Mouse (Mus musculus) lung, postnatal 36 days (tissue): ENCODE measurements around the gene Myt1l.

Experiments
- DNase-seq: peaks from one replicate; pipeline ENCODE4 v3.0.0; 2022; ENCODE audit warnings: mixed read lengths

Gene Myt1l

DNA sequence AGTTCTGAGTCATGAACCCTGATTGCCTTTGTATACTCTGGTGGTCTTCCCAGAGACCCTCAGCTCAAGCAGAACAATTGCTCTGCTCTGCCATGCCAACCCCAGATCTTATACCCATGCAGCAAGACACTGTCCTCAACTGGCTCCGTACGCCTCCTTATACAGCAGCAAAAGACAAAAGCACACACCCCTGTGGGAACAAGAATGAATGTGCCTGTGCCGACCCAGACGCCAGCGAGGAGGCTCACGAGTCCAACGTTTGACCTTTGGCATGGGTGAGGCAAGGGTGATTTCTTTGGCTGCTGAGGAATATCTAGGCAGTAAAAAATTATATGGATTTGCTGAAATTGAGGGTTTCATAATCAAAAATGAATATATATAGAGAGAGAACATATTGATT is 143.8 kb downstream of the Myt1l start:
- DNase-seq, result no peak

DNA sequence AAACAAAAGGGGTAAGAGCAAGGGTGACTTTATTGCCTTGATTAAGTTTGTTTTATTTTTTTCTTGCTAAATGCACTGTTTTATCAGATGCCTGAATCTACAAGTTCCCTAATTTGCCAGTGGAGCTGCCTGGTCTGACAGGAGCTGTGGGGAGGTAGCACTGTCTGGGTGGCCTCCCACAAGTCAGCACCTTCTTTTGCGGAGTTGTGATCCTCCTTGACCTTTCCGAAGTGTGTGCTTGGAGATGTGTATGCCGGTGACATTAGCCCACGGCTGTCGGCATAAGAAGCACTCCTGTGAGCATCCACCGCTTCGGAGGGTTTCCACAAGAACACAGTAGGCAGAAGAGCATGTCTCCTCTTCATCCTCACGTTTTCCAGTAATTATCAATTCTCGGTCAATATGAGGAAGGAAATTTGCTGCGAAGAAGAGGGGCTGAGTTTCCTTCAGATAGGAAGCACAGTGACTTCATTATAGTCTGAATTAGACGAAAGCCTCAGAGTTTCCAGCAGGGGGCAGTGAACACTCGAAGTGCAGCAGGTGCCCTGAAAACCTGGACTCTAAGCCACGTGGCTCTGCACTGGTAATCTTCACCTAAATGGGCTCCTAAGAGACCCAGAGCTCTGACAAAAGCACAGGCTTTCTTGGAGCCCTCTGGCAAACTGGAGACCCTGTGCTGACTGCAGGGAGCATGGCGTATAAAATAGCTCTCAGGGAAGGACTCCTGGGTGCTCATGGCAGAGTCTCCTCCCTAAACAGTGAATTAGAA is 147.6 kb downstream of the Myt1l start:
- peak; percentile 64 for DNase-seq

DNA sequence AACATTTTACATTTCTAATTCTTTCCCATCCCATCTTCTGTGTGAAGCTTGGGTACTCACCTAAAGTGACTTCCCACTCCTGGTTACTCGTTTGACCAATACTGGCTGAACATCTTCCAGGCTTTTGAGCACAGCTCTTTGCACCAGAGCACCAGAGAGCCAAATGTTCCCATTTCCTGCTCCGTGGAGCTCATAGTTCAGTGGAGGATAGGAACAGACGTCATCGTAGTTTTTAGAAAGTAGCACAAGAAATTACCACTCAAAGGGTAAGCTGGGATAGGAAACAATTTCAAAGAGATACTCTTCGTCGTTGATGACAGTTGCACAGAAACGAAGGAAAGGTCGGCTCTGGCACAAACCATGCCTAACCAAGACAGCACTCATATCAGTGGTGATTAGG is 154.2 kb downstream of the Myt1l start:
- DNase-seq, result no peak

DNA sequence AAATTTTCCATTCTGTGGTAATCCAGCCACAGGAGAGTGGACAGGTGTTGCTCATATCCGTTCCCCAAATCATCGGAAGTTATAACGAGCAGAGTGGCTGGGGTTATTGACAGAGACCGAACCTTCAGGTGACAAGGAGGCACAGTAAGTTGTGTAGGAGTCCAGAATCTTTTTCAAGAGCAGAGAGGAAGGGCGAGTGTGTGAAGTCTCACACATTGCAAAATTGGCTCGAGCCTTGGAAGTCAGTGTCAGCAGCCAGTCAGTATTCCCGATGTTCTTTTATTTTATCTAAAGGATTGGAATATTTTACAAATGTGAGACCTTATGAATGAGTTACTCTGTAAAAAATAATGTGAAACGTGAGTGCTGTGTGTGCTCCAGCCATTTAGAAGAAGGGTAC is 154.8 kb downstream of the Myt1l start:
- no peak for DNase-seq

DNA sequence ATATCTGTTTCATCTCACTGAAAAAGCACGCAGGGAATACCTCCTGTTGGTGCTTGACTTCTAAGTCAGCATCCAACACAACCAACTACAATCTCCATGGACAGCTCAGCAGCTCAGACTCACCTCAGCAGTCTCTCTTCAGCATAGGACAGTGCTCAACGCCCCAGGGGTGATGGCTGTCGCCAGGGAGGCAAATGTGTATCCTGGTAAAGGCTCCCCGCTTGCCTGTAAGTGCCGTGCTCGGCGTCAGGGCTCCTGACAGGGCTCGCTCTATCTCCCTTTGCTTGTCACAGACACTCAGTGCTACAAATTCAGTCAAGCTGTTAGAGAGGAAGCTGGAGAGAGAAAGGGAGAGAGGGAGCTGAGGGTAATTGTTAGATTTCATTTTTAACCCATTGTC is 158.1 kb downstream of the Myt1l start:
- no peak for DNase-seq

DNA sequence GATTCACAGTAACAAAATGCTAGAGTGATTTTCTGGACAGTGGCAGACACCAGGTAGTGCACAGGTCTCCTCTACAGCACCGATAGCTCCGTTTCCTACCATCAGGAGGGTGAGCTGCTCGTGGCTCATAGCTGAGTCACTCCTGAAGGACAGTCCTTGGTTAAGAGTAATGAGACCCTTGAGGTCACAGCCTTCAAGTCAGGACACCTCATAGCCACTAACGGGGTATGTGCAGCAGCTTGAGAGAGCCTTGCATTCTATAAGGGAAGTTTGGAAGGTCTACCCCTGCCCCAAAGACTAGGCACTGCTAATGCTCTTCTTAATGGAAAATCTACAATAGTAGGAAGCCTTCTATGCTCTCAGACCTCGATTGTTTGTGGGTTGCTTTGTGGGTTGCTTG is 163.4 kb downstream of the Myt1l start:
- no peak for DNase-seq

DNA sequence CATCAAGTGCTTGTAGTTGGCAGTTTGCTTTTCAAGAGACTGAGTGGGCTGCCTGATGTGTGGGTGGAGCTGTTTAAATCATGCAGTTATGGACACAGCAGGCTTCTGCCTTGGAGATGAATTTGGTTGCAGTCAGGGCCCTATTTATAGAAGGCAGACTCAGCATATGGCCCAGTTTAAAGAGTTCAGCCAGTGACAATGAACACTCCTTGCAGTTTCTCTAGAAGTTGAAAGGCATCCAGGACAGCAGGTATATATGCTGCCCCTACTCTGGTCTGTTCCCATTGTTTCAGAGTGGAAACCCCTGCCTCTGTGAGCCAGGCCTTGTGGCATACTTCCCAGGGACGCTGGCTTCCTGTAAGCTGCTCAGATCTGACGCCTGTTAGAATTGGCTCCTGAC is 167.0 kb downstream of the Myt1l start:
- DNase-seq, result no peak

DNA sequence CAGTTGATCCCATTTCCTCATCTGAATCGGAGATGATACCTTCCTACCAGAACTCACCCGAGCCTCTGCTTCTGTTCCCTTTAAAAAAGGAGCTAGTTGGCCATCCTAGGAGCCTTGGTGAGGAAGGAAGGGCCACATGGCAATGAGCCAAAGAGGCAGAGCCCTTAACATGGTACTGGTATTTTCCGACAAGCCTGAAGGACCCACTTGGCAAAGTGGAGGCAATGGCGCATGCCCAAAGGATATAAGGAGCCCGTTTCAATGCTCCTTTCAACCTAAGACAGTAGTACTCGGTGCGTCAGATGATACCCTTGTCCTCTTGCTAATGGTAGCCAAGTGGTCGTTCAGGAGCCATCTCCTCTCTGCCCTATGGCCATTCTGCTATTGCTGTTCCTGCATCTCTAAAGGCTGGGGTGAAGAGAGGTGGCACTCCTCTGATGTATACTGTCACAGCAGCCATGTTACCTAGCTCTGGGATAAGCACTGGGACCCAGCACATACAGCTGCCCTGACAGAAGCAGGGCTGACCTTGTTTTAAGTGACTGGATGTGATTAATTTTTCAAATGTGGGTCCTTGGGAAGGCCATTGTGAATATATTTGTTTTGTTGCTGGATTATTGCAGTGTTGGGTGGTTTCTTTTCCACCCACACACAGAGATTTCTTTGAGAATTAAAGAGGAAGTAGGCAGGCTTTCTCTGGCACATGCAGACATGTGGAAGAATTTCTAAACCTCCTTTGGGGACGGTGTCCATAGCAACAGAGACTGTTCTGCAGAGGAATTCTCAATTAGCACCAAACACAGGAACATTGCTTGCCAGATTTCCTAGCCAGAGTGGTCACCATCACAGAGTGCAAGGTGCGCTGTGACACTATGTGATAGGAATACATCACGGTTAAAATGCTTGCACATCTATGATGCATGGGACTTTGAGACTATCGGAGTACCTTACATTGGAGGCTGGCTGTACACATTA is 169.6 kb downstream of the Myt1l start:
- DNase-seq, result peak; percentile 44

DNA sequence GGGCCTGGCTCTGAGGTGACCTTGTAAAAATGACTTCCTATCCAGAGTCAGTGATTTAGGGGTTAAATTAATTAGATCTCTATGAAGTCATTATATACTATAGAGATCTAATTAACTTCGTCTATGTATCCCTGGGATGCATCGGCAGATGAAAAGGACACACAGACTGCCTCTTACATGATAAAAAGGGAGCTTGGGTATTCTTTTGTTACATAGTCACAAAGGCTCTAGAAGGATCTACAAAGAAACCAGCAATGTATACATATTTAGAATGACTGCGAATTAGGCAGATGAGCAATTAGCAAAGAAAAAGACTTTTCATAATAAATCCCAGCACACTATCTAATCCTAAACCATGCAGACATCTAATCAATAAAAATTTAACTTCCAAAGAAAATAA is 170.4 kb downstream of the Myt1l start:
- DNase-seq, result no peak

DNA sequence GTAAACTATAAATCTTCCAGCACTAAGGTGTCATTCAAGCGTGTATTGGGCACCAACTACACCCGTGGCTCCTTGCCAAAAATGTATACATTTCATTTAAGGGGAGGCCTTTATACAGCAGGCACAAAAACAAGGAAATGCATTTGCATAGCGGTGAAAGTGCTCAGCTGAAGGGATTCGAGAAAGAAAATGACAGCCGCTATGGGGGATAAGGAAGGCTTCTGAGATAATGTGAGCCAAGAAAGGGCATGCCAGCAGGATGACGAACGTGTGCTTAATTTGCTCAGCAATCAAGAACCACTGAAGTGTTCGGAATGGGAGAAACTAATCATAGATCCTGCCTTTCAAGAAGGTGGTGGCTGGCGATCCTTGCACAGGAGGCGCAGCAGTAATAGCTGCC is 170.8 kb downstream of the Myt1l start:
- DNase-seq, result no peak

DNA sequence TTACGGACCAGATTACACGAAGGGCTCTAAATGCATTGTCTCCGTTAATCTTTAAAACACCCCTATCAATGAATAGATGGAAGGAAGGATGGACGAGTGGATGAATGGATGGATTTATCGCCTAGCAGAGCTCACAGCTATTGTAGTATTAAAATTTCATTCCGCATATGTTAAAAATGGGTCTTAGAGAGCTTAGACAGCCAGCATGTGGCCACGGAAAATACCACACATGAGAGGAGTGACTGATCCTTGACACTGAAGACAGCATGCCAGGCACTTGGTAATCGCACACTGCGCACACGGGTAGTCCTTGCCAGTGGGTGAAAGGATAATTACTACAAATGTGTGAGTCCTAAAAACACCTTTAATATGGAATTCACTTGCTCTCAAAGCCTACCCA is 171.2 kb downstream of the Myt1l start:
- DNase-seq, result no peak

DNA sequence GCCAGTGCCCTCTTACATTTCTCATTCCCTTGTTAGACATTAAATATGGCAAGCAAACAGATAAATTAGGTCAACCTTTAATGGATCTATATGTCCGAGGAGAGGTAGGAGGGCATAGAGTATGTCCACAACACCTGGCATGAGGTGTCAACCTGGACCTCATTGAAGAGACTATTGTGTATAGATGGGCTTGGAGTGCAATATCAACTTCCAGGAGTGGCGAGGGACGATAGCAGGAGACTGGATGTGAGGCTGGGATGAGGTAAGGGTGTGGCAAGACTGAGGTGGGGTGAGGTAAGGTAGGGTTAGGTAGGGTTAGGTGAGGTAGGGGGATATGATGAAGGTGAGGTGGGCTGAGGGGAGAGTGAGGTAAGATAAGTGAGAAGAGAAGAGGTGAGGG is 171.8 kb downstream of the Myt1l start:
- no peak for DNase-seq

DNA sequence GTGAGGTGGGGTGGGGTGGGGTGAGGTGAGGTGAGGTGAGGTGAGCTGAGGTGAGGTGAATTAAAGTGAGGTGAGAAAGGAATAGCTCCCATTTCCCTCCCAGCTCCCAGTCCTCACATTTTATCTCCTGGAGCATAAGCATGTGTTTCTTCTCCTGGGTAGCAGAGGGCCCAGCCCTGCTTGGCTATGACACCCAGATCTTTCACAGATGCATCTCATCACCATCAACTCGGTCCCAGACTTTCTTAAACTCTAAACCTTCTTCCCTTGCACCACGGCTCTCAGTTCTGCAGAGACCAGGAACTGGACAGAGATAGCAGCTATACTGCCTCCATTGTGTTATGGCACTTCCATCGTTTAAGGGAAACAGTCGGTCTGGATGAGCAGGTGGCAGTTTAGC is 172.9 kb downstream of the Myt1l start:
- DNase-seq, result peak; percentile 7

DNA sequence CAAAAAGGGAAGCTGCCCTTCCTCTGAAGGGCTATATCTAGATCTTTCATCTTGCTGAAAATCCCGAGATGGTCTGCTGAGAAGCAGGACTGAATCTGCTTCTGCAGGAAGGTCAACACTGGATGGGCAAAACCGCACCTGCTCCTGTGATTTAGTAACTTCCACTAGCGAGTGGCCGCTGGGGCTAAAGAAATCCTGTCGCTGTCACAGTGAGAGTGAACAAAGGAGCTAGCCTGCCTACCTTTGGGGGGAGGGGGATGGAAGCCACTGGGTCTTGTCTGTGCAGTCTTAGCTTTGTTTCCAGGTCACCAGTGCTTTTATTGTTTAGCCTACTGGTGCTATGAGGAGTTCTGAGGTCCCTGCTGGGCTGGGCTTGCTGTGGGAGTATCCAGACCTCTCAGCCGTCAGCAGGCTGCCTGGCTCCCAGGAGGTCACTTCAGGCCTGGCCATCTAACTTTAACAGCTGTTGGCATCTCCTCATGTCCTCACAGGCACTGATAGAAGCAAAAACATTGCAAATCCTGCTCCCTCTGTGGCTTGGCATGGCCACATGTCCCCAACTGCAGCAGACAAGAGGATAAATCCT is 173.6 kb downstream of the Myt1l start:
- peak; percentile 19 for DNase-seq

DNA sequence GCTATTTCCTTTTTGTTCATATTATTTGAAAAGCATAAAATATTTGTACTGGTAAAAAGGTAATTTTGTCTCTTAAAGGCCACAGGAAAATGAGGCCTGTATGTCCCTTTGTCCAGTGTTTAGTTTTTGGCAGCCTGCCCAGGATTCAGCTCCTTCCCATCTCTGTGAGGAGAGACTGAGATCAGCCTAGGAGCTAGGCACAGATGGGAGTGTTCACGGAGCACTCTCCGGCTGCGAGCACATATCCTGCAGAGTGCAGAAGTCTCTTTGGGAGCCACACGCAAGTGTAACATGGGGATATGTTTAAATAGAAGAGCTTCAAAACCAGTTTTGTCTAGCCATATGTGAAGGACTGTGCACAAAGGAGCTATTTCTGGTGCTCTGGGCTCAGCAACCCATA is 174.4 kb downstream of the Myt1l start:
- peak; percentile 28 for DNase-seq

DNA sequence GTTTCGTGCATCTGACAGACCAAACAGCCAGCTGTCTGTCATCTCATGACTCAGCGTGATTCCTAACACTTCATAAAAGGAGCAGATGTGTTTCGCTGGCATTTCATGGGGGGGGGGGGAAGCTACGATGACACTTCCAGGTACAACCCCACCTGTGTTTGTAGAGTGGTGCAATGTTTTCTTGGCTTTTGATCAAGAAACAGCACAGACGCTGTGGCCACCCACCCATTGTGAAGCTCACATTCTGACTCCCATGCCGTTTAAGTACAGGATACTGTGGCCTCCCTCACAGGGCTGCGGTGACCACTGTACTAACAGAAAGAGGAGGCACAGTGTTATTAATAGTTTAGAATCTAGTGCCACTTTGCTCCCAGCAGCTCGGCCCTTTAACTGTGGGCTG is 175.4 kb downstream of the Myt1l start:
- DNase-seq, result no peak

DNA sequence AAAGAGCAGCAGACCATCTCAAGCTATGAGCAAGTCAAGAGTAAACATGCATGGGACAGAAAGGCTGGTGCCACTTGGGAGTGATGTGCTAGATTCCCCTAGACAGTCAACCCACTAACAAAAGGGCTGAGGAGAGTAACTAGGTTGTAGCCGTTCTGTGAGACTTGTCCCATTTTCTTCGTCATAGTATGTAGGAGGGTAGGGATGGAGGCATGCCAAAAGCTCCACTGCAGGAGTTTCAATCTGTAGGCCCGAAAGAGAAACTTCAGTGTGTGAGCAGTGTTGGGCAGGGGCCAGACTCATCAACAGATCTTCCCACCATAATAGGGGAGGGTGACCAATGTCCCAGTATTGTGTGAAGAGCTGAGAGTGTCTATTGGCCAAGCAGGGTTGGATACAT is 178.9 kb downstream of the Myt1l start:
- DNase-seq, result no peak

DNA sequence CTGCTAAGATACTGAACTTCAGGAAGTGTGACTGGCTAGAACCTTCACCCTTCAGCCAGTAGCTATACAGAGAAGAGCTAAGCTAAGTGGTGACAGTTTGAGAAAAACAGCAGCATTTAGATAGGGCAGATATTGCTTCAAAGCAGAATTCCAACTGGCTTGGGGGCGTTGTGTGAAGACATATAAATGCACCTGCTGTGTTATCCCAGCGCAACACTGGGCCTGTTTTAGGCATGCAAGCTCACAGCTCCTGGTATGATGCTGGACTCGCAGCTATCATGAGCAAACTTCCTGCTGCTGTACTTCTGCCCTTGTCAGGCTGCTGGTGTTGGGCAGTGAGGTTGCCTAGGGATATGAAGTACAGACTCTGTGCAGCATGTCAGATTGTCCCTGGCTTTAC is 180.0 kb downstream of the Myt1l start:
- DNase-seq, result no peak

DNA sequence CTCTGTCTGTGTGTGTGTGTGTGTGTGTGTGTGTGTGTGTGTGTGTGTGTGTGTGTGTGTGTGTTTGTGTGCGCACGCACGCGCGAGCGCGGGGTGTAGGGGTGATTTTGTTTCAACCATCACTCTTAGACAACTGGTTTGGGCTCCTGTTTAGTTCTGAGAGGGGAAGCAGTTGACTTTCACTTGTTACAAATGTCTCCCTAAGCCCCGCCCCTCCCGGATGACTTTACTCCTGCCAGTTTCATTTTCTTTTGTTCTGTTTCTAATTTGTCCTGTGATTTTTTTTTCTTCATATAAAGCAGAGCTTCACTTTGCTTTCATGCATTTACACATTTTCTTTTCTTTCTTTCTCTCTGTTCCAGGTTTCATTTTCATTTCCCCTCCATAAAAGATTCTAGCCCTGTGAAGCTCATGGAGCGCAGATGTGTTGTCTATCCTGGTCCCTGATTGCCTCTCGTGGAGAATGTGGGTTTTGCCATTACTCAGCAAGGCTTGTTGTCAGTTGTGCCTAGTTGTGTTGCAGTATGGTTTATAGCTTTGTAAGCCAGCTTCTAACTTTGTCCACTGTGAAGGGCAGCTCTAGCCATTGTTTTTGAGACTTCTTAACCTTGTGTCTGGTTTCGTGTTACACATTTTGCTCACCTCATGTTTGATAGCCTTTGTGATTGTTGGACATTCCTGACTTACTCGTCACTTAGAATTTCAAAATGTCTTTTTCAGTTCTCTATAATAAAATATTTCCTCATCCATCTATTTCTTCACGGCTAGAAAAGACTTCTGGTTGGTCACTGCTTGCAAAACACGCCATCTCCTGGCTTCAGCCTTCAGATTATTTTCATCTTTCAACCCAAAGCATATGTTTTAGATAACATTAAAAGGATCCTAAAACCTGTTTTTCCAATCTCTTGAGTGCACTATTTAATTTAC is 184.9 kb downstream of the Myt1l start:
- peak; percentile 31 for DNase-seq

DNA sequence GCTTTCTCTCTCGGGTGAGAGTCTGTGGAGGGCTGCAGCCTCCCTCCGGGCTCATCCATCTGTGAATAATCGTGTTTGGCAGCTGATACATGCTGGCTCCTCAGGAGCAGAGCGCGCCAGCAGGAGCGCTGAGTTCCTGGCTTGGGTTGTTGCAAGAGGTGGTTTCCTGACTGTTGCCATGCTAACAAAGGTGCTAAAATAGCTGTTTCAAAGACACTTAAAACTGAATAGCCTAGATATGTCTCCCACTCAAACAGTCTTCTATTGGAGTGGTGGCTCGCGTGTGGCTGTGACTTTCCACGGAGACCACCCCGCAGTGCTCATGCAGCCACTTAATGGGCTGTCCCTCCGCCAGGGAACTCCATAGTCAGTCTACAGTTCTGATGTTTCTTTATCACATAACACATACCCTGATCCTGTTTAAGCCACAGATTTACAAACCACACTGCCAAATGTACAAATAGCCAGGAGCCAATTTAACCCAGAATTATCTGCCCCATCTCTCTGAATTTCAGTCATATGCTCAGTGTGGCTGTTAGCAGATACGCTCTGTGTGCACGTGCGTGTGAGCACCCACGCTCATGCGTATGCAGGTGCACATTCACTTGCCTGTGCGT is 195.6 kb downstream of the Myt1l start:
- no peak for DNase-seq

DNA sequence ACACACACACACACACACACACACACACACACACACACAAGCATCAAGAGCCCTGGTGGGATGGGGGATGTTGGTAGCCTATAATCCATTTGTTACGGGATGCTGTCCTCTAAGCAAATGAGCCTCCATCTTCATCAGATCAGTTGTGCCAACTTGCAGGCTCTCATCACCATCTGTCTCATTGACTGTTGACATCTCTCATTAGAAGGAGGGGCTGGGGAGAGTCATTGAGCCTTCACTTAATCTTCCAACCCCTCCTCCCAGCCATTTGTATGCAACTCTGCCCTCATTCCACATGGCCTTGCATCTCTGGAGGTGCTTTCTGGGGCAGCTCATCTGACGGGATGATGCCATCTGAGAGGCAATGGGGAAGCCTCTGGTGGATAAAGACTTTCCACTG is 200.1 kb downstream of the Myt1l start:
- DNase-seq, result no peak

DNA sequence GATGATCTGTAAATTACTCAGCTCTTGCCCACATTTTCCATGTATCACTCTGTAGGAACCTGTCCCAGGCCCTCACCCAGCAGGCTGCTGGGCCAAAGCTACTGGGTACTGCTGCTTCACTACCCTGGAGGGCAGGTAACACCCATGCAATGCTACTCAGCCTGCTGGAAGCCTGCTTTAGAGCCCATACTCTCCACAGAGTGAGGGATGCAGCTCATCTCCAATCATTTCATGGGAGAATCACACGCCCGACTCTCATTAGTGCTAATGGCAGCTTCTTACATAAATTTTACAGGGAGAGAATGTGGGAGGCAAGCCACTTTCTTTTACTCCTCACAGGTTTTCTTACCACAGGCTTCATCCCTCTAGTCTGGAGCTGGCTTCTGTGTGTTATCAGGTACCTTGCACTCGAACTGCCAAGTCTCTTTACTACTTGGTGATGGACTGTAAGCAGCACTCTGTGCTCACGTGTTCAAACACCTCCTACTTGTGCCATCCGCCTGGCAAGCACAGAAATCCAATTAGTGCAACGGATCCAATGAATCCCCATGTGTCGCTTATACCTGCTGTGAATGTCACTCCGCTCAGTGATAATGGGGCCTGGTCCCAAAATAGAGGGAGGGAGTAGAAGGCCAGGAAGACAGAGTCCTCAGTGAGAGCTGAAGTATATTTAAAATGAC is 212.3 kb downstream of the Myt1l start:
- DNase-seq, result no peak
